Mouse (Mus musculus) macrophage (primary cell): ENCODE measurements around the gene Rab1a. TPM values are rescaled to one million over a fixed set of nuclear protein-coding genes. Genes with fewer than 3 reads are reported as not detected.
A peak's percentile ranks its signal among the peaks of the same experiment; 100 is the strongest.

ENCODE experiments used
- H3K27ac ChIP-seq: fragments of 350-480 bp; formaldehyde crosslinking; 2 replicates; pipeline ENCODE4 v1.9.0; 2021
- H3K36me3 ChIP-seq: fragments of 350-480 bp; formaldehyde crosslinking; 2 replicates; pipeline ENCODE4 v1.9.0; 2021; ENCODE audit errors: inconsistent target
- H3K4me3 ChIP-seq: fragments of 350-480 bp; formaldehyde crosslinking; 2 replicates; pipeline ENCODE4 v1.9.0; 2021; ENCODE audit errors: inconsistent target
- H3K79me2 ChIP-seq: fragments of 350-480 bp; formaldehyde crosslinking; 2 replicates; pipeline ENCODE4 v1.9.0; 2021; ENCODE audit errors: inconsistent target
- WGBS: methylation state at CpG from one replicate; pipeline ENCODE4 v1.1.7; 2026; ENCODE audit warnings: inconsistent platforms; ENCODE audit not compliant: missing documents; 5-methylcytosine and 5-hydroxymethylcytosine counted together
- polyA plus RNA-seq: library from polyadenylated mRNA; stranded (reverse); fragments of 250-400 nt; gene quantifications from 3 replicates; pipeline ENCODE4 v1.2.4, GENCODE M21; 2018; ENCODE audit warnings: inconsistent platforms

Gene Rab1a
- polyA plus RNA-seq, 1 experiment from 2014 or later = 261 TPM

DNA sequence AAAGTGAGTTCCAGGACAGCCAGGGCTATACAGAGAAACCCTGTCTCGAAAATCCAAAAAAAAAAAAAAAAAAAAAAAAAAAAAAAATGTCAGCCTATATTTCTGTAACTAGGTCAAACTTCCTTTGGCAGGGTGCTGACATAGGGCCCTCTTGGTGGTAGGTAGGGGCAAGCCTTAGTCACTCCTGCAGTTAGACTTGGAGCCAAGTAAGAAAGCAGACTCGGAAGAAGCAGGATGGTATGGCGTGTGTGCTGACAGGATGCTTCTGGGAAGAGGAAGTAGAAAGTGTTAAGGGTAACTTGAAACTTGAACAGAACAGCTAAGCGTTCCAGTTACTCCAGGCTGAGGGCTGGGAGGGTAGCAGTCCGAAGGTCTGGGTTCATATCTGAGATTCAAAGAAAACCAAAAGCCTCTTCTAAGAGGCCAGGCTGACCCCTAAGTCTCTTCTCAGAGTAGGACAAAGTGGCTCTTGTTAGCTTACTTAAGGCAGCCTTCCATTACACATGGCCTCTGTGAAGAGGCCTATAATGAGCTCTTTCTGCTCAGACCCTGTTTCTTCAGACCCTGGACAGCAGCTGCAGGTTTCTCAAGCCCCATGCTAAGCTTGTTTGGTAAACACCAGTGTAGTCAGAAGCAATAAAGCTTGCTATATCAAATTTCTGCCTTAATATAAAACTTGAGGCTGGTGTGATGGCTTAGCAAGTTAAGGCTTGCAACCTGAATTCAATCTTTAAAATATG, 31.0 kb downstream of the Rab1a start:
- H3K27ac ChIP-seq = peak overlapping the region; percentile 99

DNA sequence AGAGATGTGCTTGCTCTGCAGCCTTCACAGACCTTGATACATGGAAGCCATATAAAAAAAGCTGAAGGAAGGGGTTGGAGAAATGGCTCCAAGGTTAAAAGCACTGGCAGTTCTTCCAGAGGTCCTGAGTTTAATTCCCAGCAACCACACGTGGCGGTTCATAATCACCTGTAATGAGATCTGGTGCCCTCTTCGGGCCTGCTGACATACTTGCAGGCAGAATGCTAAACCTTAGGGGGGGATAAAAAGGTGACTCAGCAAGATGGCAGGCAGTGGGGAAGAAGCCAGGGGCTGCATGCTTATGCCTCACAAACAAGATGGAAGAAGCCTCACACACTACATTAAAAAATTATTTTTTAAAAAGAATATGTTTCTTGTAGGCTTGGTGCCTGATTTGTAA, 33.0 kb downstream of the Rab1a start:
- Histone ChIP-seq H3K27ac (no peak overlapping the region), H3K79me2 (peaks cover 48% of the 10 kb centered on the region), H3K36me3 (peaks cover 39% of the 10 kb centered on the region; the same call in 1 of the 2 replicates), H3K4me3 (no peak overlapping the region)
- 86% methylated on average over 3 of the region's 3 CpGs for WGBS

More for the DNA sequence above, 31.0 kb downstream of the Rab1a start:
- no peak overlapping the region for H3K4me3 ChIP-seq
- WGBS = 2% methylated on average over 4 of the region's 5 CpGs
- H3K36me3 ChIP-seq = peaks cover 27% of the 10 kb centered on the region; the same call in 1 of the 2 replicates
- peaks cover 69% of the 10 kb centered on the region for H3K79me2 ChIP-seq

DNA sequence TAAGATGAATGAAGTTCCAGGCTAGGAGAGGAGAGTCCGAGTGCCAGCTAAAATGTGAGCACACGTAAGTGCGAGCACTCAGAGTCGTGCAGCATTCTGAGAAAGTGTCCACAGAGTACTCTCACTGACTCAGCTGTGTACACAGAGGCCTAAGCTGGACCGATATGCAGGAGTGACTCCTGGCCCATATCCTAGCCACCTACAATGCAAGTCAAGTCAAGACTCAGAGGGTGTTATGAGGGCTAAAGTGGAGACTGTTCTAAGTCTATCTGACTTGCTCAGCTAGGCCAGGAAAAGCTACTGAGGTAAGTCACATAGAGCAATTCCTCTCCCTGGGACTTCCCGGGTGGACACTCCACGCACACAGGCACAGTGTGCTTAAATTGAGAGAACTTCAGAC, 35.8 kb downstream of the Rab1a start:
- H3K36me3 ChIP-seq = peaks cover 45% of the 10 kb centered on the region; the same call in 1 of the 2 replicates
- no peak overlapping the region for H3K4me3 ChIP-seq
- H3K27ac ChIP-seq = no peak overlapping the region
- peaks cover 47% of the 10 kb centered on the region for H3K79me2 ChIP-seq
- 91% methylated on average over 7 of the region's 7 CpGs for WGBS

DNA sequence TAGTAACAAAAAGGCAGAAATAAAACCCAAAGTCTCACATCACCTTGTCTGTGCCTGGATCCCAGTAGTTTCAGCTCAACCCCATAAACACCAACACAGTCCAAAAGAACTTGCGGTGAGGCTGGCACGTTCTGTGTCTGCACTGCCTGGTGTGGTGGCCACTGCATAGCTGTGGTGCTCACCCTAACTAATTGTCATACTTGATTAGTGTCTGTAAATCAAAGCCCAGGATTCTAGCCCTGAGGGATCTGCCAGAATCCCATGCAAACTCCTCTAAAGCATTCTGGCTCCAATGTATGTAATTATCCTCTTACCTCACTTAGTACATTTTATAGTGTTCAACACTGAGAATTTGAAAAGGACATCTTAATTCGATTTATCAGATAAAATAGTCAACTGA, 36.7 kb downstream of the Rab1a start:
- Histone ChIP-seq H3K27ac (no peak overlapping the region), H3K36me3 (peaks cover 45% of the 10 kb centered on the region; the same call in 1 of the 2 replicates), H3K4me3 (no peak overlapping the region), H3K79me2 (peaks cover 48% of the 10 kb centered on the region)
- 93% methylated on average over 3 of the region's 3 CpGs for WGBS

DNA sequence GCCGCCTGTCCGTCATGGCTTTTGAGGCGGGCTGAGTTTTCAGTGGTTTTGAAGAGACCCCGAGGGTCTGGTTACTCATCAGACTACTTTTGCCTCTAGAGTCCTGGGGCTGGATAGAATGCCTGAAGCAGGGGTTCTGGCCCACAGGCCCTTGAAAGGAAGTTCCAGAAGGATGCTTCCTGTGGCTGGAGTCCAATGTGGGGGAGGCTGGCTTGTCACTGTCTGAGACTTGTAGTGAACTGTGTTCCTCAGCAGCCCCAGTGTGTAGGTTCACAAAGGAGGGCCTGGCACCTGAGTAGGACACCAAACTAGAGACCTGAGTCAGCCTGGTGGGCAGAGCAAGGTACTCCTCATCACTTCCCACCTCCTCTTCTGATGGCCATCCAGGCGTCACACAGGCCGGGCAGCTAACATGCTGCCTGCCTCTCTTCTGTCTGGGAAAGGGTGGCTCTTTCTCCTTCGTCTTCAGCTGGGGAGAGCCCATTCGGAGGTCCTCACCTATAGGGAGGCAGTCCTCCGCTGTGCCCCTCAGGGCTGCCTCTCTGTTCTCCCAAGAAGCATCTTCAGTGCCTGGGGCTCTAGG, 38.1 kb downstream of the Rab1a start:
- no peak overlapping the region for H3K4me3 ChIP-seq
- H3K36me3 ChIP-seq = peaks cover 38% of the 10 kb centered on the region; the same call in 1 of the 2 replicates
- peaks cover 48% of the 10 kb centered on the region for H3K79me2 ChIP-seq
- H3K27ac ChIP-seq = no peak overlapping the region
- 94% methylated on average over 8 of the region's 9 CpGs for WGBS

DNA sequence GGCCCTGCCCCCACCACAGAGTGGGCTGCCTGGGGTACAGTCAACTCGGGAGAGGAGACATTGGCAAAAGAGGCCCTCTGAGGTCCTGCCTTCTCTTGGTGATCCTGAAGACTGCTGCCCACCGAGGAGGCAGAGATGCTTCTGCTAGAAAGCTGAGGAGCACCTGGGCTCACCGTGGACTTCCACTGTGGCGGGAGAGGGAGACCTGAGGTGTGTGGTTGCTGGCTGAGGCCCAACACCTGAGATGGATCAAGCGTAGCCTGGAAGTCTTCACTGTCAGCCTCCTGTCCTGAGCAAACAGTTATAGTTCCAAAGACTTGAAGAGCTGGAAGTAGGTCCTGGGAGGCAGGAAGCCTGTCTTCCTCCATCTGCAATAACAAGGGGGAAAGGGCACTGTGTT, 39.1 kb downstream of the Rab1a start:
- WGBS = 67% methylated on average over 5 of the region's 5 CpGs
- H3K4me3 ChIP-seq = no peak overlapping the region
- H3K79me2 ChIP-seq = peaks cover 48% of the 10 kb centered on the region
- H3K27ac ChIP-seq = no peak overlapping the region
- H3K36me3 ChIP-seq = peaks cover 31% of the 10 kb centered on the region; the same call in 1 of the 2 replicates

DNA sequence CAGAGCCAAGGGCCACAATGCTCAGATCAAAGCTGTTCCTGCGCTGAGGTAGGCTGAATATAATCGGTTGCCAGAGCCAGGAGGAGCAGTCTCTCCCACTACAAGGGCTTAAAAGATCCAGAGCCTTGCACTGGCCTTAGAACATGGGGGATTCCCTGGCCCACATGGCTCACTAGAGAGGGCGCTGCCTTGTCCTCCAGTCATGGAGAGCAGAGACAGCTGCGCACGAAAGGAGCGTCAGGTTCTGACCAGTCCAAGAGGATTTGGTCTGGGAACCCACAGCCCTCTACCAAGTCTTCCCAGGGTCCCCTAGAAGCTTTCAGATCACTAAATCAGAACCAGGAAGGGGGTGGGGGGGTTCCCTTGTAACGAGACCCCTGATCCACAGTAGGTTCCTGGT, 40.1 kb downstream of the Rab1a start:
- WGBS = 93% methylated on average over 7 of the region's 7 CpGs
- peaks cover 48% of the 10 kb centered on the region for H3K79me2 ChIP-seq
- no peak overlapping the region for H3K4me3 ChIP-seq
- peaks cover 30% of the 10 kb centered on the region; the same call in 1 of the 2 replicates for H3K36me3 ChIP-seq
- H3K27ac ChIP-seq = no peak overlapping the region

DNA sequence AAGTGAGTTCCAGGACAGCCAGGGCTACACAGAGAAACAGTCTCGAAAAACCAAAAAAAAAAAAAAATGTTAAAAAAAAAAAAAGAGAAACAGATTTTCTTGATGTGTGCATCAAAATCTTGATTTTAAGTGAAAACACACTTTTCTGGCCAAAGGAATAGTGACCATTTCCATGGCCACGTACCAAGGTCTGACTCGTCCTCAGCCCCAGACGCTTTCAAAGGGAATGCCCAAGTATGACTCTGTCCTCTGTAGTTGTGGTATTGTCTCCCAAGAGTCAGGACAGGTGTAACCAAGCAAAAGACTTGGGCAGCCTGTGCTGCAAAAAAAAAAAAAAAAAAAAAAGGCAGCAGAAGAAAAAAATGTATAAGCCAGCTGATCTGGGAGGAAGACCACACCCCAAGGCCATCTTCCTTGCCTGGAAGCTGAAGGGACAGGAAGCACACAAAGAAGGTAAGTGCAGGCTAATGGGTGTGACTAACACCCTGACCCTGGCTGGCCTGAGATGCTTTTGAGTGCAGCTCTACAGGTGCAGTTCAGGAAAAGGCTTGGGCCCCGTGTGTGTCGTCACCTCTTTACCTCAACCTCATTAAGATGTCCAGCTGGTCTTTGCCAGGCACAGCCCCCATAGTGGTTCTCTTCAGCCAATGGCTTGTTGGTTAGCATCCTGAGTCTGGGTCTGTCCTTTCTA, 41.3 kb downstream of the Rab1a start:
- Histone ChIP-seq H3K79me2 (peaks cover 60% of the 10 kb centered on the region), H3K36me3 (peaks cover 20% of the 10 kb centered on the region; the same call in 1 of the 2 replicates), H3K27ac (no peak overlapping the region), H3K4me3 (no peak overlapping the region)
- 89% methylated on average over 5 of the region's 6 CpGs for whole genome bisulfite sequencing

DNA sequence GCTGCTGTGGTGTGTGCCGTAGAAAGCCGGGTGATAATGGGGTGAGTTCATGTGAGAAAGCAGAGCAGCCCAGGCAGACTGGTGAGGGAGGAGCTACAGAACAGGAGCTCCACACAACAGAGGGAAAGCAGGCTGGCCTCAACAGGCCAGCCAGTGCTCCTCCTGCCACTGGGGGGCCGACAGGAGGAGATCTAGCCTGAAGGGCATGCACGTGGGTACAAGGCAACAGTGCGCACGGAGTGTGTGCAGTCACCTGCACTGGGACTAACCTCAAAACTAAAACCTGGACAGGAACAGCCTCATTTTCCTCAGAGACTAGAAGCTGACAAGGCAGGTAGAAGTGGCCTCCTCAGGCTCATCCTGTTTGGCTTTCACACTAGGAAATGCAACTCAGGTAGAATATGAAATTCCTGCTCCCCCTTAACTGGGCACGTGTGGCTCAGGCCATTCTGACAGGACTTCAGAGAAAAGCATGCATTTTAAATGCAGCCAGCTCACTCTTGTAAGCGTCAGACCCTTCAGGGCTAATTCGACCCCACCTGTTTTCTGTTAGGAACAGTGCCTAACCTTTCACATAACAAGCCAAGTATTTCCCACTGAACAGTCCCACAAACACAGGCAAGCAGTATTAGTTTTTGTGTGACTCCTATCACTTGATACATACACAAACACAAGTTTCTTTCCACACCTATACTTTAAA, 42.1 kb downstream of the Rab1a start:
- 74% methylated on average over 9 of the region's 9 CpGs for WGBS
- H3K27ac ChIP-seq = no peak overlapping the region
- no peak overlapping the region for H3K4me3 ChIP-seq
- peaks cover 69% of the 10 kb centered on the region for H3K79me2 ChIP-seq
- H3K36me3 ChIP-seq = peaks cover 14% of the 10 kb centered on the region; the same call in 1 of the 2 replicates

DNA sequence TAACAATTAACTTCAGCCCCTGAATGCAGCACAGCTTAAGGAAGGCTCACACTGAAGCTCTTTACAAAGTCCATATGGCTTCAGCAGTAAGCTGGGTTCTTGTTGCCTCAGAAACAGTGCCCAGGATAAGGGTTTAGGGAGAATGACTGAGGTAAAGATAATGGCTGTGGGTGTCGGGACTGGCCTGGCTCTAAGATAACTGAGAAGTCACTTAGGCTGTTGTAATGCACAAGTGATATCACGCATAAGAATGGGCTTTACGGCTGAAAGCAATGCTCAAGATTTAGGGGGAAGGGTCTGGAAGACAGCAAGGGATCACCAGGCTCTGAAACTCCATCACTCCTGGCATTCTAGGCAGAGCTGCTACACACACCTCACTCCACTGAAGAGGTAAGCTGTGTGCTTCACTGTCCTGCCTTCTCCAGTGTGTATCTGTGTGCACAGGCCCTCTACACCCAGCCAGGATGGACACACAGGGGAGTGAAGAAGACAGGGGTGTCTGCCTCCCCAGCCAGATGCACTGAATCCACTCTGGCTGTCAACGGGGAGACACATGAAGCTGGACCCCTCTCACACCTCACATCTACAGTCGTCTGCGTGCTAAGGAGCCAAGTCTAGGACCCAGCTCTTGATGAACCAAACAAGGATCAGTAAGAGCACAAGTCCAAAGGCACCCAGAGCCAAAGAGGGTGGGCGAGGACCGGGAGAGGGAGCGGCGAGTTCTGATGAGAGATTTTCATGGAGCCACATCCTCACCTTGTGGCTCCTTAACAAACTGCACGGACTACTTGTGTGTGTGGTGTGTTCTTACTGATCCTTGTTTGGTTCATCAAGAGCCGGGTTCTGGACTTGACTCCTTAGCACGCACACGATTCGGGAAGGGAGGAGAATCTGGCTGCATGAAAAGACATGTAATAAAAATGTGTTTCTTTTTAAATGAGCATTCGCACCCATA, 43.4 kb downstream of the Rab1a start:
- Histone ChIP-seq H3K4me3 (no peak overlapping the region), H3K79me2 (peaks cover 72% of the 10 kb centered on the region), H3K36me3 (0 out of 2 replicates have a peak, but pooled peaks cover 2% of the 10 kb centered on the region), H3K27ac (no peak overlapping the region)
- WGBS = 95% methylated on average over 16 of the region's 16 CpGs

DNA sequence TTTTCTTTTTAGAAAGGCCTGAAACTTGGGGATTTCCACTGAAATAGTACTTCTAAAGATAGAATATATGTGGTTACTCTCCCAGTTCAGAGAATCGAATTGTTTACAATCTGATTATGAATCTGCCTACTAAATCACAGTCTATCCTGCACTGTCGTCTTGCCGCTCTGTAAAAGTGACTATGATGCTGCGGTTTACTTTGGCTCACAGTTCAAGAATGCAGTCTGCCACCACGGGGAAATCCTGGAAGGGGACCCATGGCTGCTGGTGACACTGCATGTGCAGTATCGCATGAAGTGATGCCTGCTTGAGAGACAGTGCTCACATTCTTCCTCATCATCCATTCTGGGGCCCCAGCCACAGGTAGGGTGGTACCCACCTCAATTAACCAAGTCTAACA, 44.1 kb downstream of the Rab1a start:
- Histone ChIP-seq H3K27ac (no peak overlapping the region), H3K79me2 (peaks cover 72% of the 10 kb centered on the region), H3K36me3 (no peaks in the 10 kb centered on the region), H3K4me3 (no peak overlapping the region)
- WGBS = 86% methylated on average over 6 of the region's 6 CpGs

DNA sequence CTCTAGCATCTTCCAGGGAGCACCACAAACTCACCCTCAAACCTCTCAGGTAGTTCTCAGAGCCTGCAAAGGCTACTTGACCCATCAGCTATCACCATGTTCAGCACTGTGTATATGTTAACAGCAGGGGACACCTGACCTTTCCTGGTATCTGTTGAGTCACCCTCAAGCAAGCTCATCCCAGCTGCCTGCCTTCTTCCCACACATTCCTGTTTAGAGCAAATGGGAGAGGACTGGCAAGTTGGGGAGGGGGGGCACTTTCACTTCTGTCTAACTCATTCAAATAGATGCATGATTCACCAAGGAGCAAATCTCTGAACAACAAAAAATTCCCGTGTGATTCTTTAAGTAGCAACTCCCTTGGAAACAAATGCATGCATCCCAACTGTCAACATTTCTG, 45.4 kb downstream of the Rab1a start:
- no peak overlapping the region for H3K27ac ChIP-seq
- WGBS = 36% methylated on average over 1 of the region's 1 CpGs
- H3K79me2 ChIP-seq = peaks cover 68% of the 10 kb centered on the region
- H3K4me3 ChIP-seq = no peak overlapping the region
- H3K36me3 ChIP-seq = no peaks in the 10 kb centered on the region

DNA sequence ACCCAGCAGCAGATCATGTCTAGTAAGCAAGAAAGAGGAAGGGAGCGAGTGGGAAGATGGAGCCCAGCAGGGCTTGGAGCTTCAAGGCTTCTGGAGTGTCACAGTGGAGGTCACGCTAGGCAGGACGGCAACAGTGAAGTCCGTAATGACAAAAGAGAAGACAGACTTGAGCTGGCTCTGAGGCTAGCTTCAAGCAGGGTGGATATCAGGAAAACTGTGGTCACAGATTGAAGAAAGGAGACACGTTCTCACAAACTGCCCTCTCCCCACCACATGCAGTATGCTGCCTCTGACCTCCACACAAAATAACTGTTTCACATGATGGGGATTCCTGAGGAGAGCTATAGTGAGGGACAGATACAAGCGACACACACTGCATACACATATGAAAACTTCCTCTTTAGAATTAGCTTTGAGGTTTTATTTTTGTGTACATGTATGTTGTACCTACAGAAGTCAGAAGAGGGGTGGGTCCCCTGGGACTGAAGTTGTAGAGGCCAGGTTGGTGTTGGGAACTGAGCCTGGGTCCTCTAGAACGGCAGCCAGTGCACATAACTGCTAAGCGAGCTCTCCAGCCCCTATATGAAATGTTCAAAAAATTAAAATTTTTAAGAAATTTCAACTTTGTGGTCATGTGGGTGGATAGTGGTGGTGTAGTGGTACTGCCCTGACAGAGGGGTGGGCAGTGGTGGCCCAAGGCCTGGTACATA, 46.1 kb downstream of the Rab1a start:
- Histone ChIP-seq H3K4me3 (no peak overlapping the region), H3K27ac (no peak overlapping the region)
- WGBS = 63% methylated on average over 8 of the region's 8 CpGs

More for the DNA sequence above, 46.1 kb downstream of the Rab1a start:
- Histone ChIP-seq H3K79me2 (peaks cover 63% of the 10 kb centered on the region), H3K36me3 (no peaks in the 10 kb centered on the region)
